Mouse (Mus musculus) gastrocnemius, postnatal 25 days (tissue): Measurements from ENCODE around the gene Fam208b. TPM values are rescaled to one million over a fixed set of nuclear protein-coding genes. Genes with fewer than 3 reads are reported as not detected.

Experiments used
- DNase-seq: peaks from one replicate; pipeline ENCODE4 v3.0.0; 2022
- long read RNA-seq, 2 experiments: library from polyadenylated mRNA; stranded (forward); transcript quantifications; one replicate each; pipeline ENCODE4 v2.0.0; 2021
- total RNA-seq, 2 experiments: library from RNA; stranded (reverse); gene quantifications; 1 replicate in 1 of 2; 2 replicates in 1 of 2; pipeline ENCODE4 v1.2.3; 2021

Gene Fam208b
- 1 to 10 TPM; 6.6 to 7.6 TPM for total RNA-seq
- long read RNA-seq, experiment 1: 0 reads
- long read RNA-seq, experiment 2, partial matches to known transcripts: 0 of 2 reads
- long read RNA-seq, experiment 2, other reads (novel, unspliced or antisense): 2 of 2 reads

- peak; percentile 98 for DNase-seq
These were observed at the start of gene Fam208b for GRCm38 (mm10) chr13:3610795-3611438. Fam208b (minus strand) TSS chr13:3611108.

GRCm38 (mm10) chr13:3659163-3660160 is 48.6 kb upstream of the Fam208b start:
- DNase-seq: no peak

- DNase-seq: no peak
These were observed 43.5 kb upstream of the Fam208b start for GRCm38 (mm10) chr13:3654432-3654831.

GRCm38 (mm10) chr13:3650569-3650968 is 39.7 kb upstream of the Fam208b start:
- no peak for DNase-seq

GRCm38 (mm10) chr13:3646566-3646965 is 35.7 kb upstream of the Fam208b start:
- DNase-seq: no peak

GRCm38 (mm10) chr13:3645919-3646318 is 35.0 kb upstream of the Fam208b start:
- no peak for DNase-seq

- no peak for DNase-seq
These were observed 34.0 kb upstream of the Fam208b start for GRCm38 (mm10) chr13:3644871-3645270.

- no peak for DNase-seq
These were observed 31.6 kb upstream of the Fam208b start for GRCm38 (mm10) chr13:3642538-3642937.

GRCm38 (mm10) chr13:3642049-3642448 is 31.1 kb upstream of the Fam208b start:
- DNase-seq: no peak

GRCm38 (mm10) chr13:3636797-3637196 is 25.9 kb upstream of the Fam208b start:
- no peak for DNase-seq

- no peak for DNase-seq
These were observed 24.2 kb upstream of the Fam208b start for GRCm38 (mm10) chr13:3635076-3635475.

- peak; percentile 83 for DNase-seq
These were observed 23.2 kb upstream of the Fam208b start, which contains the start of gene Asb13 for GRCm38 (mm10) chr13:3633895-3634811. Asb13 (plus strand) TSS chr13:3634032.

- no peak for DNase-seq
These were observed 22.2 kb upstream of the Fam208b start for GRCm38 (mm10) chr13:3633131-3633530.

GRCm38 (mm10) chr13:3632551-3632950 is 21.6 kb upstream of the Fam208b start:
- DNase-seq: no peak

GRCm38 (mm10) chr13:3628102-3628501 is 17.2 kb upstream of the Fam208b start:
- DNase-seq: no peak

GRCm38 (mm10) chr13:3627139-3627538 is 16.2 kb upstream of the Fam208b start:
- no peak for DNase-seq

- no peak for DNase-seq
These were observed 652 bp downstream of the Fam208b start for GRCm38 (mm10) chr13:3610118-3610794.

GRCm38 (mm10) chr13:3609780-3610117 is 1.2 kb downstream of the Fam208b start:
- DNase-seq: no peak

GRCm38 (mm10) chr13:3596232-3596631 is 14.7 kb downstream of the Fam208b start:
- no peak for DNase-seq

GRCm38 (mm10) chr13:3594311-3594710 is 16.6 kb downstream of the Fam208b start:
- DNase-seq: no peak

GRCm38 (mm10) chr13:3590789-3591188 is 20.1 kb downstream of the Fam208b start:
- DNase-seq: no peak
